Mouse (Mus musculus): ENCODE measurements around the gene Wdr48. TPM values are rescaled to one million over a fixed set of nuclear protein-coding genes. Genes with fewer than 3 reads are reported as not detected.
A peak's percentile ranks its signal among the peaks of the same experiment; 100 is the strongest.

Gene Wdr48
- total and polyA plus RNA-seq, 3 experiments = 20.7 to 22.9 (median 21.6) TPM

- WGBS = 92% methylated on average over 27 of the region's 27 CpGs
- Histone ChIP-seq H3K4me1 (ENCODE audit: control insufficient read depth, insufficient read depth, low read length) (peaks cover 30% of the 10 kb centered on the region), H3K9ac (ENCODE audit: low read depth, low read length) (no peak overlapping the region), H3K79me2 (replicated peaks; ENCODE audit: control insufficient read depth, insufficient read depth, low read length) (no peaks in the 10 kb centered on the region), H3K36me3 (ENCODE audit: control insufficient read depth, insufficient read depth, low read length) (peaks cover 4% of the 10 kb centered on the region), H3K27me3 (ENCODE audit: control insufficient read depth, insufficient read depth, low read length) (no peaks in the 10 kb centered on the region), H3K4me3 (no peak overlapping the region), H3K27ac (no peak overlapping the region)
- intact Hi-C loops (cut with DNase I) = no loop called here
- no peak for TF ChIP-seq EP300 (IDR thresholded peaks at IDR 0.05; ENCODE audit: insufficient read depth, low read depth, low read length)
- TF ChIP-seq CTCF (IDR thresholded peaks at IDR 0.05) = peak; percentile 66
- DNase-seq = no peak
These were observed 79.3 kb downstream of the Wdr48 start for GRCm38 (mm10) chr9:119973869-119974520.

GRCm38 (mm10) chr9:119974609-119975008, 79.9 kb downstream of the Wdr48 start:
- WGBS = 82% methylated on average over 5 of the region's 5 CpGs
- TF ChIP-seq CTCF (IDR thresholded peaks at IDR 0.05) = peak; percentile 45
- TF ChIP-seq EP300 (IDR thresholded peaks at IDR 0.05; ENCODE audit: insufficient read depth, low read depth, low read length) = no peak
- peaks cover 4% of the 10 kb centered on the region for H3K36me3 ChIP-seq (ENCODE audit: control insufficient read depth, insufficient read depth, low read length)
- no peak overlapping the region for H3K4me3 ChIP-seq
- H3K27ac ChIP-seq = no peak overlapping the region
- H3K4me1 ChIP-seq (ENCODE audit: control insufficient read depth, insufficient read depth, low read length) = peaks cover 34% of the 10 kb centered on the region
- no peak overlapping the region for H3K9ac ChIP-seq (ENCODE audit: low read depth, low read length)
- intact Hi-C loops (cut with DNase I) = no loop called here
- H3K79me2 ChIP-seq (replicated peaks; ENCODE audit: control insufficient read depth, insufficient read depth, low read length) = no peaks in the 10 kb centered on the region
- DNase-seq = no peak
- no peaks in the 10 kb centered on the region for H3K27me3 ChIP-seq (ENCODE audit: control insufficient read depth, insufficient read depth, low read length)

GRCm38 (mm10) chr9:119975286-119975685, 80.6 kb downstream of the Wdr48 start:
- WGBS = 96% methylated on average over 4 of the region's 4 CpGs
- intact Hi-C loops (cut with DNase I) = no loop called here

More at GRCm38 (mm10) chr9:119975286-119975685, 80.6 kb downstream of the Wdr48 start:
- 0 out of 2 replicates have a peak, but pooled peaks cover 2% of the 10 kb centered on the region for H3K79me2 ChIP-seq (replicated peaks; ENCODE audit: control insufficient read depth, insufficient read depth, low read length)
- H3K4me1 ChIP-seq (ENCODE audit: control insufficient read depth, insufficient read depth, low read length) = peaks cover 36% of the 10 kb centered on the region
- DNase-seq = no peak
- H3K27ac ChIP-seq = no peak overlapping the region
- no peaks in the 10 kb centered on the region for H3K27me3 ChIP-seq (ENCODE audit: control insufficient read depth, insufficient read depth, low read length)
- TF ChIP-seq EP300 (IDR thresholded peaks at IDR 0.05; ENCODE audit: insufficient read depth, low read depth, low read length) = no peak
- TF ChIP-seq CTCF (IDR thresholded peaks at IDR 0.05) = no peak
- no peak for TF ChIP-seq POLR2A (IDR thresholded peaks at IDR 0.05; ENCODE audit: insufficient read depth, low read depth, low read length)
- H3K9ac ChIP-seq (ENCODE audit: low read depth, low read length) = no peak overlapping the region
- H3K4me3 ChIP-seq = no peak overlapping the region
- peaks cover 4% of the 10 kb centered on the region for H3K36me3 ChIP-seq (ENCODE audit: control insufficient read depth, insufficient read depth, low read length)

Other genes with a start within 250 kb of the Wdr48 start
- gene Scn10a, start 175.6 kb upstream of the Wdr48 start, total RNA-seq (2021) = under 1 TPM; 0.37 to 0.70 TPM
- gene Scn10a, start 175.6 kb upstream of the Wdr48 start, polyA plus RNA-seq (2012; rRNA removed) = 0.64 and 1.4 TPM in 2 replicates
- gene Scn11a, start 69.4 kb upstream of the Wdr48 start, total RNA-seq (2021) = under 1 TPM in 1 of 2 experiments, not detected in 1; 0.05 TPM
- 0.04 and 0.06 TPM in 2 replicates for gene Scn11a, start 69.4 kb upstream of the Wdr48 start, polyA plus RNA-seq (2012; rRNA removed)
- 10 to 100 TPM; 32.2 to 35.9 TPM for gene Gorasp1, start 42.7 kb downstream of the Wdr48 start, total RNA-seq (2021)
- 16.8 and 25.0 TPM in 2 replicates for gene Gorasp1, start 42.7 kb downstream of the Wdr48 start, polyA plus RNA-seq (2012; rRNA removed)
- gene Ttc21a, start 42.7 kb downstream of the Wdr48 start, total RNA-seq (2021) = not detected
- gene Ttc21a, start 42.7 kb downstream of the Wdr48 start, polyA plus RNA-seq (2012; rRNA removed) = 0.70 TPM in 1 of 2 replicates, not detected in the other
- gene Csrnp1, start 89.8 kb downstream of the Wdr48 start, total RNA-seq (2021) = 10 to 100 TPM; 21.1 to 21.6 TPM
- 23.6 and 28.7 TPM in 2 replicates for gene Csrnp1, start 89.8 kb downstream of the Wdr48 start, polyA plus RNA-seq (2012; rRNA removed)
- gene Xirp1, start 128.7 kb downstream of the Wdr48 start, total RNA-seq (2021) = 100 to 1,000 TPM; 118 to 133 TPM
- gene Xirp1, start 128.7 kb downstream of the Wdr48 start, polyA plus RNA-seq (2012; rRNA removed) = 55.5 and 72.8 TPM in 2 replicates
- gene Cx3cr1, start 175.0 kb downstream of the Wdr48 start, total RNA-seq (2021) = 1 to 10 TPM; 1.2 to 3.7 TPM
- 4.4 and 6.4 TPM in 2 replicates for gene Cx3cr1, start 175.0 kb downstream of the Wdr48 start, polyA plus RNA-seq (2012; rRNA removed)
- not detected for gene Ccr8, start 197.2 kb downstream of the Wdr48 start, total RNA-seq (2021)
- gene Ccr8, start 197.2 kb downstream of the Wdr48 start, polyA plus RNA-seq (2012; rRNA removed) = not detected in 2 replicates
- 10 to 100 TPM; 18.4 to 22.7 TPM for gene Slc25a38, start 215.5 kb downstream of the Wdr48 start, total RNA-seq (2021)
- 29.1 and 32.1 TPM in 2 replicates for gene Slc25a38, start 215.5 kb downstream of the Wdr48 start, polyA plus RNA-seq (2012; rRNA removed)
- 100 to 1,000 TPM; 457 to 528 TPM for gene Rpsa, start 232.8 kb downstream of the Wdr48 start, total RNA-seq (2021)
- gene Rpsa, start 232.8 kb downstream of the Wdr48 start, polyA plus RNA-seq (2012; rRNA removed) = 1,018 and 1,107 TPM in 2 replicates